Mouse (Mus musculus) ES-Bruce4 (cell line): ENCODE measurements around the gene Frmd6. TPM values are rescaled to one million over a fixed set of nuclear protein-coding genes. Genes with fewer than 3 reads are reported as not detected.

Experiments
- H3K27ac ChIP-seq: 2 replicates; pipeline ENCODE4 v1.5.1; 2012; ENCODE audit warnings: low read length, inconsistent platforms; ENCODE audit not compliant: insufficient read depth
- H3K27me3 ChIP-seq: 2 replicates; pipeline ENCODE4 v1.6.1; 2012; ENCODE audit warnings: mild to moderate bottlenecking, low read length, inconsistent platforms; ENCODE audit not compliant: control insufficient read depth, poor library complexity, insufficient read depth, severe bottlenecking
- H3K36me3 ChIP-seq: 2 replicates; pipeline ENCODE4 v1.6.1; 2012; ENCODE audit warnings: inconsistent platforms, mild to moderate bottlenecking, low read length, moderate library complexity; ENCODE audit not compliant: control insufficient read depth, poor library complexity, insufficient read depth, severe bottlenecking
- H3K4me1 ChIP-seq: one replicate; pipeline ENCODE4 v1.8.1; 2011; ENCODE audit warnings: low read length; ENCODE audit not compliant: control insufficient read depth, insufficient read depth
- H3K4me3 ChIP-seq: 2 replicates; pipeline ENCODE4 v1.5.1; 2011; ENCODE audit warnings: low read depth, mild to moderate bottlenecking, low read length
- H3K9ac ChIP-seq: 2 replicates; pipeline ENCODE4 v1.6.1; 2012; ENCODE audit warnings: low read depth, mild to moderate bottlenecking, inconsistent platforms; ENCODE audit not compliant: poor library complexity, severe bottlenecking
- H3K9me3 ChIP-seq: replicated peaks from 2 replicates; pipeline ENCODE4 v1.6.1; 2012; ENCODE audit warnings: mild to moderate bottlenecking, low read length, inconsistent platforms; ENCODE audit not compliant: control insufficient read depth, poor library complexity, insufficient read depth, severe bottlenecking
- CTCF ChIP-seq: IDR thresholded peaks from one replicate; pipeline ENCODE4 v1.8.1; 2011; ENCODE audit warnings: low read depth, low read length
- EP300 ChIP-seq: IDR thresholded peaks from 2 replicates; pipeline ENCODE4 v1.6.1; 2011; ENCODE audit warnings: low read depth, low read length; ENCODE audit not compliant: insufficient read depth
- POLR2A ChIP-seq: IDR thresholded peaks from one replicate; pipeline ENCODE4 v1.8.1; 2011; ENCODE audit warnings: low read length; ENCODE audit not compliant: insufficient read depth
- polyA plus RNA-seq: library from polyadenylated mRNA; stranded (reverse); fragments of >200 nt; gene quantifications from 2 replicates; pipeline ENCODE4 v1.2.4, GENCODE M21; 2011; ENCODE audit warnings: low read depth; ENCODE audit not compliant: missing spikeins, insufficient read depth, insufficient read length

Frmd6 gene
- polyA plus RNA-seq, 1 experiment, result 30.5 TPM

- TF ChIP-seq POLR2A, result no peak
- TF ChIP-seq EP300, result no peak
- TF ChIP-seq CTCF, result no peak
- Histone ChIP-seq H3K27me3 (no peaks in the 10 kb centered on the region), H3K4me3 (no peak overlapping the region), H3K27ac (no peak overlapping the region), H3K36me3 (no peaks in the 10 kb centered on the region), H3K9me3 (no peaks in the 10 kb centered on the region), H3K4me1 (peaks cover 3% of the 10 kb centered on the region), H3K9ac (no peak overlapping the region)
Observed at GRCm38 (mm10) chr12:70794543-70795388, 30.5 kb upstream of the Frmd6 start.

DNA sequence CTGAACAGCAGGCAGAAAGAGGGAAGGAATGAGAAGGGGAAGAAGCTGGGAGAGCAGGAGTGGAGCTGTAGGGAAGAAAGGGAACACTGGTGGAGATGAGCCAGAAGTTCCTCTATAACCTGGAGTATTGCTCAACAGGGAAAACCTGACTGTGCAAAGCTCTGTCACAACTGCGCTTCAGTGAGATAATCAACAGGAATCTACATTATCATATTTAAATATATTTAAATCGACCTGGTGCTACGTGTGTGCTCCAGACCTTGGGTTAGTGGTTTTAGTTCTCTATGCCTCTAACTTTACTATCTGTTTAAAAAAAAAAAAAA, 30.0 kb upstream of the Frmd6 start:
- Histone ChIP-seq H3K27me3 (no peaks in the 10 kb centered on the region), H3K27ac (no peak overlapping the region), H3K9ac (no peak overlapping the region), H3K9me3 (no peaks in the 10 kb centered on the region), H3K36me3 (no peaks in the 10 kb centered on the region), H3K4me1 (peaks cover 3% of the 10 kb centered on the region), H3K4me3 (no peak overlapping the region)
- no peak for TF ChIP-seq CTCF
- TF ChIP-seq EP300, result no peak
- TF ChIP-seq POLR2A, result no peak

- TF ChIP-seq POLR2A (no peak), CTCF (no peak), EP300 (no peak)
- H3K9ac ChIP-seq, result no peak overlapping the region
- no peak overlapping the region for H3K27ac ChIP-seq
- H3K9me3 ChIP-seq, result no peaks in the 10 kb centered on the region
- no peaks in the 10 kb centered on the region for H3K36me3 ChIP-seq
- H3K4me3 ChIP-seq, result no peak overlapping the region
- no peaks in the 10 kb centered on the region for H3K27me3 ChIP-seq
- peaks cover 3% of the 10 kb centered on the region for H3K4me1 ChIP-seq
Observed at GRCm38 (mm10) chr12:70798496-70798895, 26.8 kb upstream of the Frmd6 start.

GRCm38 (mm10) chr12:70799231-70800002, 25.9 kb upstream of the Frmd6 start:
- Histone ChIP-seq H3K27me3 (no peaks in the 10 kb centered on the region), H3K4me1 (peaks cover 3% of the 10 kb centered on the region), H3K27ac (no peak overlapping the region), H3K9me3 (no peaks in the 10 kb centered on the region), H3K36me3 (no peaks in the 10 kb centered on the region), H3K9ac (no peak overlapping the region), H3K4me3 (no peak overlapping the region)
- no peak for TF ChIP-seq CTCF
- TF ChIP-seq POLR2A, result no peak
- no peak for TF ChIP-seq EP300

DNA sequence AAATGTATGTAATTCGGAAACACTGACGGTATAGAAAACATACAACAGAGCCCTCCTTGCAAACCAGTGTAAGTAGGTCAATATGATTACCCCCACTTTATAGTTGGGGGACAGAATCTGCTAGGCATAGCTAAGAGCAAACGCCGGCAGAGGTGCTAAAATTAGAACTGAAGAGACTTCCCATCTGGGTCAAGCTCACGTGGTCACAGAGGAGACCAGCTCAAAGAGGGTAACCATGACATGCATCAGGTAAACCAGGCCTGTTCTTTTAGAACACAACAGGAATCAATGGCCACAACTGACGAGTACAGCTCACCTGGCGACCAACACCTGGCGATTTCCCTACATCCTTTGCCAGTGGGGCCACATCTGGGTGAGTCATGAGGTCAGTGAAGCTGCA, 25.2 kb upstream of the Frmd6 start:
- Histone ChIP-seq H3K4me1 (peaks cover 2% of the 10 kb centered on the region), H3K27me3 (no peaks in the 10 kb centered on the region), H3K9ac (no peak overlapping the region), H3K4me3 (no peak overlapping the region), H3K27ac (no peak overlapping the region), H3K9me3 (no peaks in the 10 kb centered on the region), H3K36me3 (no peaks in the 10 kb centered on the region)
- TF ChIP-seq CTCF (no peak), EP300 (no peak), POLR2A (no peak)

DNA sequence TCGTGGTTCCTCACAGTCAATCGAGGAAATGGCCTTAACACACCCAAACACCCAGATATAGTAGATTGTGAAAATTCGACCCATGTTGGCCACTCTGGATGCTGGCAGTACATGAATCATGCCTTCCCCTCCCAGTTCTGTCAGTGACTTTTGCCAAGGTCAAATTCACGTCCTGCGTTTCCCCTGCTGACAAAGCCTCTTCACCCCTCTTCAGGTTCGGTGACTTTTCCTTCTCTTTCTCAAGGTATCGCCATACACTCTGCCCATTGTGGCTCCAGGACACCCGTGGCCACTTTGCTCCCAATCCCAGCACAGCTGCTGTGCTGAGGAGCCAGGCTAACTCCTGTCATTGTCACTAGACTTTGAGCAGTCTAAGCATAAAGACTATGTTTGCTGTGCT, 24.0 kb upstream of the Frmd6 start:
- no peak for TF ChIP-seq EP300
- TF ChIP-seq CTCF, result no peak
- no peak for TF ChIP-seq POLR2A
- no peaks in the 10 kb centered on the region for H3K27me3 ChIP-seq
- H3K4me1 ChIP-seq, result no peaks in the 10 kb centered on the region
- H3K9me3 ChIP-seq, result no peaks in the 10 kb centered on the region
- no peaks in the 10 kb centered on the region for H3K36me3 ChIP-seq
- no peak overlapping the region for H3K4me3 ChIP-seq
- H3K9ac ChIP-seq, result no peak overlapping the region
- no peak overlapping the region for H3K27ac ChIP-seq
